Comparison of ENCODE assay signal across 9 mouse cellular contexts in genomic region chr9:45663386-45664315, GRCm38 (mm10).
A peak's percentile ranks its signal among the peaks of the same experiment; 100 is the strongest.
DNase-seq lines count a peak whose midpoint lies in the region; ATAC-seq and TF ChIP-seq lines count a peak whose summit lies in the region.
"Had no signal": no experiment of that assay in that cellular context is flagged by ENCODE, and none has a peak within 500 bp of the region (broad histone marks: within the 10 kb centered on the region; RNA-seq: fewer than 3 reads in every experiment).

No protein-coding gene starts in this region.

- H3K36me3 ChIP-seq in midbrain, postnatal 0 days (ENCODE audit: insufficient read depth, low read length) = no peaks in the 10 kb centered on the region; the same call in 1 of the 2 replicates

- no peaks in the 10 kb centered on the region for H3K9me3 ChIP-seq in midbrain, postnatal 0 days (ENCODE audit: low read length)

- no peaks in the 10 kb centered on the region for H3K27me3 ChIP-seq in midbrain, postnatal 0 days (ENCODE audit: insufficient read depth, low read length)

- 23% methylated on average over 15 of the region's 16 CpGs for WGBS in midbrain, postnatal 0 days

- H3K27ac ChIP-seq in midbrain, postnatal 0 days (ENCODE audit: low read depth, low read length) = peak overlapping the region; percentile 75
- H3K27ac ChIP-seq: liver, embryonic 14.5 days had no signal

- H3K4me3 ChIP-seq in midbrain, postnatal 0 days (ENCODE audit: low read depth, low read length) = no peak overlapping the region

- TF ChIP-seq CTCF in midbrain, postnatal 0 days (IDR thresholded peaks at IDR 0.05) = no peak

- peak; percentile 83 for ATAC-seq in frontal cortex, adult (ENCODE audit: low TSS enrichment)
- peak; percentile 78 for ATAC-seq in midbrain, postnatal 0 days (ENCODE audit: low FRiP score)

- DNase-seq in brain, embryonic 18.5 days (ENCODE audit: low read depth, low spot score) = peak; percentile 87
- DNase-seq in left cerebral cortex, adult 18-20 months (ENCODE audit: low spot score in 2 of 2) = peak; percentile 49 to 70
- peak; percentile 94 for DNase-seq in midbrain, postnatal 0 days (ENCODE audit: low spot score)
- no peak for DNase-seq in urinary bladder, postnatal 25 days (ENCODE audit: low spot score)
- DNase-seq in kidney, adult 8-10 months = no peak
- no peak for DNase-seq in urinary bladder, postnatal 4 days (ENCODE audit: low spot score in 2 of 2)
- DNase-seq in ovary, postnatal 10 days (ENCODE audit: low spot score) = no peak

- no peak overlapping the region for H3K4me2 ChIP-seq in midbrain, postnatal 0 days (ENCODE audit: low read depth, low read length, poor library complexity, severe bottlenecking)

- H3K9ac ChIP-seq in midbrain, postnatal 0 days (replicated peaks; ENCODE audit: low read length, poor library complexity, severe bottlenecking) = peak overlapping the region; percentile 19; the same call in 1 of the 2 replicates
- H3K9ac ChIP-seq: liver, embryonic 14.5 days had no signal

- peaks cover 14% of the 10 kb centered on the region for H3K4me1 ChIP-seq in midbrain, postnatal 0 days (ENCODE audit: insufficient read depth, low read length)

Comparison
In these comparisons a context has a peak if more than half of its experiments do, and no peak if none do; other contexts are left out.
1. DNase-seq: peak in brain, embryonic 18.5 days (single experiment), left cerebral cortex, adult 18-20 months (2 of 2) and midbrain, postnatal 0 days (single experiment); none in urinary bladder, postnatal 25 days (single experiment), kidney, adult 8-10 months (0 of 2), urinary bladder, postnatal 4 days (0 of 2) and ovary, postnatal 10 days (single experiment).